Mouse (Mus musculus): ENCODE data around the gene Pafah1b2.

Pafah1b2 gene

DNA sequence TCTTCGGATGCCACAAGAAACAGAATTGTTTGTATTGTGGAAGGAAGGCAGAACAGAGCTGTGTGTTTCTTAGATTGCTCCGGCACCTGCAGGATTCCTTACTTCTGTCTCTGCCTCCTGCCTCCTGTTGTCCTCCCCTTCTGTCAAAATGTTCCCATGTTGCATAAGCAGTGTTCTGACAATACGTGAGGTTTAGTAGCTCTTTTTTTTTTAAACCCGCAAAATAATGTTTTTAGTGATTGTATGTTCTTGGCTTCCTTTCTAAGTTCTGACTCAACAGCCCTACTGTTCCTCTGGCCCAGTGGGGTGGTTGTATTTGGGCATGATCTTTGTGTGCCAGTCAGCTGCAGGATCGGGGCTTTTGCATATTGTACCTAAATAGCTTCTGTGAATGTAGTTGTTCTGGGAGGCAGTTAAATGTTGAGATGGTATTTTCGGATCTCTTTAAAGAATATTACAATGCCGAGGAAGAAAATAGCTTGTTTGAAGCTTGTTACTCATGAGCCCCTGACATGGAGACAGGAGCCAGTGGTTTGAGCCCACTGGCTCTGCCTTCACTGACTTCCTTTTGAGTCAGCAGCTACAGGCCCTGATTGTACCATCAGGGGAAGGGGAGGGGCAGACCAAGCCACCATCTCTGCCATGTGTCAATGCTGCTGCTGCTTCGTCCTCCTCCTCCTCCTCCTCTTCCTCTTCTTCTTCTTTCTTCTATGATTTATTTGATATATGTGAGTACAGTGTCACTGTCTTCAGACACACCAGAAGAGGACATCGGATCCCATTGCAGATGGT is 13.8 kb upstream of the Pafah1b2 start:
- 27% methylated on average over 9 of the region's 9 CpGs for WGBS

DNA sequence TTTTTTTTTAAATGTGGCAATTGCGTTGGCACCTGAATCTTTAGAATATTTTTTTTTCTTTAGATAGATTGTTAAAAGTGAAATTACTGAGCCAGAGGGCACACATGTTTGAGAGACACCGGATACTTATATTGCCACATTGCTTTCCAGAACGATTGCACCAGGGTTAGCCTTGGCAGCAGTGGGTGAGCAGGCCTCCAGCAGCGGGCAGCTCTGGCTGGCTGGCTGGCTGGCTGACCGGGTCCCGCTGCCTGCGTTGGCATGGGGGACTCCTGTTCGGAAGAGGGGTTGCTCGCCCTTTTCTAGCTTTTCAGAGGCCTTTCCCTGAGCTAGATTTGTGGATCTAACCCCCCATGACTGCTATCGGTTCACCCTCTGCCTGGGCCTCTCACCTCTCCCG is 11.1 kb upstream of the Pafah1b2 start:
- 74% methylated on average over 11 of the region's 11 CpGs for WGBS

DNA sequence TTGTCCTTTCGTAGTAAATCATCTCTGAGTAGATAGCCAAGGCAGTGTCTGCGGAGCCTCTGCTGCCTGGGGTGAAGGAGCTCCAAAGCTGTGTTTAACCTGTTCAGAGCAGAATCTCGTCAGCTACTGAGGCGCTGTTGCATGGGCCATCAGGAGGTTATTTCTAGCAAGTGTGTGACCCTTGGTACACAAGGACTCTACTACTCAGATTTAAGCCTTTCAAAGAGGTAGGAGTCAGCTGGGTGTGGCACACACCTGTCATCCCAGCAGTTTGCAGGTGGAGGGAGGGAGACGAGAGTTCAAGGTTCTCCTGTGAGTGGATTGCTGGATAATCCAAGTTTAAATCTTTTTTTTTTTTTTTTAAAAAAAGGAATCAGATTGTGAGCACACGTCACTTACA is 7.5 kb upstream of the Pafah1b2 start:
- WGBS, result 85% methylated on average over 6 of the region's 6 CpGs

DNA sequence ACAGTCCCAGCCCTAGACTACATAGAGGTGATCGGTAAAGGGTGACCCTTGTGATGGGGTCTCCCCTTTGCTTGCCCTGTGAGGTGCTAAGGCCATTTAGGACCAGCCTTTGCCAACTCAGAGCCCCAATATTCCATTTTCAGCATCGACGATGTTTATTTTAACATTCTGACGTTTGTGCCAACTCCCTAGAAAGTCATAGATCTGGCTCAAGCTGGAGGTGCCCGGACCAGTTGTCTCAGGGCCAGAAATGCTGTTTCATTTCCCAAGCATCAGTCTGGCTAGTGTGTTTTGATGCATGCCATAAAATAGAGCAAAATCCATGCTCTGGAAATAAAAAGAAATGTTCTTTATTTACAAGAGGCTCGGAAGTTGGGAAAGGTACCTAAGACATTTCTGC is 5.8 kb upstream of the Pafah1b2 start:
- 51% methylated on average over 6 of the region's 6 CpGs for WGBS

DNA sequence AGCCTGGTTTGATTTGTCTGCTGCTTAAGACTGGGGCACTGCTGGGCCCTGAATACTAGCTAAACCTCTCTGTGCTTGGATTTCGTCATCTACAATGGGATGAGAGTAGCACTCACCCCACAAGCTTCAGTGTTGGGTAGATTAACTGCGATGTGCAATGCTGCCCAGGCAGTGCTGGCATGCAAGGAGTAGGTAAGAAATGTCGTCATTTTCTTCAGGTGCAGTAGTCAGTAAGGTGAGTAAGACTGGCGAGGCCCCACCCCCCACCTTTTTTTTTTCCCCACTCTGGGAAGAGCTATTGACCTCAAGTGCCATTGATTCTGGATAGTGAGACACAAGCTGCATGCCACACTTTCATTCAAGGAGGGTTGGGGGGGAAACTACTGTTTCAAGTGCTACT is 3.9 kb upstream of the Pafah1b2 start:
- 69% methylated on average over 4 of the region's 4 CpGs for WGBS

DNA sequence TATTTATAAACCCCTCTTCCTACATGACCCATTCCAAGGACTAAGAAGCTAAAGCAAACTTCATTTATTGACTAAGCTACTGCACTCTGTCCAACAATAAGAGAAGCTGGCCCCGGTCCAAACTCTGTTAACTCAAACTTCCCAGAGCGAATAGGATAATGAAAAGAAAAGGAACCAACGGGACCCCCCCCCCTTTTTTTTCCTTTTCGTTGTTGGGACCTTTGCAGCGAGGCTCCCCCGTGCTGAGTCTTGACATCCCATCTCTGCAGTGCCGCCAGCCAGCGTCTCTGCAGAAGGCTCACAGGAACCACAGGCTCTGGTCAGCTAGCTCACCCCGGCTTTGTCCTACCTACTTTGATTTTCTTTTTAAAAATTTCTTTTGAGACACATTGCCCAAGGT is 3.3 kb upstream of the Pafah1b2 start:
- 25% methylated on average over 9 of the region's 9 CpGs for WGBS

DNA sequence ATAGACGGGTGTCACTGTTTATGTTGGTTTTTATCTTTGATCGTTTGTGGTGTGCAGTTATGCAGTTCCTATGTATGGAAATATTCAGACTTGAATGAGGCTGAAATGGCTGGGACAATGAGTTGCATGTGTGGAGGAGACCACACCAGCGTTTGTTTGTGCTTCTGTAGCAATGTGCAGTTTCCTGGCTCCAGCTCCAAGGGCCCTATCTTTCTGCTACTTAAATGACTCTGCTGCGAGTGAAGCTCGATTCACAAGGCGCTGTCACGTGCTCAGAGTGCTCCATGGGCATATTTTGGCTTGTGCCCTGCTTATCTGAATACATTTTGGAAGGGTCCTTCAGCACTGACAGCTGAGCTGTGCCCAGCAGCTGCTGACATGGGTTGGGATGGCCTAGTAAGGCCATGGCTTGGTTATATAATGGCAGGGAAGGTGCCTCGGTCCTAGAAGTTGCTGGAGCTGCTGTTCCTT is 2.6 kb upstream of the Pafah1b2 start:
- 7% methylated on average over 8 of the region's 8 CpGs for WGBS

DNA sequence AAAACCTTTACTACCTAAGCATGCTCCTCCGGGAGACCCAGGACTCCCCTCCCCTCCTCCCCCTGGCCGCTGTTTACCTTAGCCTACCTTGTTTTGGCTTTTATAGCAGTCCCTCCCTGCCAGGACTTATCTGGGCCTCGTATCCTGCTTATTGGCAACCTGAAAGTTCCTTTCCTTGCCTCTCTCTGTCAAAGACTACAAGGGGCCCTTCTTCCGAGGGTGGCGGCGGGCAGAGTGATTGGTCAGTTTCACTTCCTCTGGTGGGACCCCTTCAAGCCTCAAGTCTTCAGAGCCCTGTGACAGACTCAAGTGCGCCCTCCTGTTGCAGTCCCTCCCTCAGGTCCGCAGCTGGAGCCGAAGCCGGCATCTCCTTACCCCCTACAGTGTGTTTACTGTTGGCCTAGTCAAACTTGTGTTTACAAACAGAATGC is 1.8 kb upstream of the Pafah1b2 start:
- 4% methylated on average over 10 of the region's 10 CpGs for WGBS

DNA sequence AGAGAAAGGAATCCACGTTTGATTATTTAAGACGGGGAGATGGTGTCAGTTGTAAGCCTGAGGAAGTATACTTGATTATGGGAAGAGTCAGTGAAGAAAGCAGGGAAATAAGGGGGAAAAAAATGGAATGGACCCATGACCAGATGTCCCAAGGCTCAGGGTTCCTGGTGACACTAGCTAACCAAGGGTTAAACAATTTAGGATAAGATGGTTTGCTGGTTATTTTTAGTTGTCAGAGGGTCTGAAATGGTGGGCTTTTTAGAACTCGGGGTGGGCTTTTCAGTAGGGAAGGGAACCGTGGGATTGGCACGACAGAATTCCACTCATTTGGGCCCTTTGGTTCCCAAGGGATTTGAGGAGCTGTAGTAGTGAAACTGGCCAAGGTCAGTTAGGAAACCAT is 1.1 kb upstream of the Pafah1b2 start:
- 2% methylated on average over 5 of the region's 5 CpGs for WGBS

DNA sequence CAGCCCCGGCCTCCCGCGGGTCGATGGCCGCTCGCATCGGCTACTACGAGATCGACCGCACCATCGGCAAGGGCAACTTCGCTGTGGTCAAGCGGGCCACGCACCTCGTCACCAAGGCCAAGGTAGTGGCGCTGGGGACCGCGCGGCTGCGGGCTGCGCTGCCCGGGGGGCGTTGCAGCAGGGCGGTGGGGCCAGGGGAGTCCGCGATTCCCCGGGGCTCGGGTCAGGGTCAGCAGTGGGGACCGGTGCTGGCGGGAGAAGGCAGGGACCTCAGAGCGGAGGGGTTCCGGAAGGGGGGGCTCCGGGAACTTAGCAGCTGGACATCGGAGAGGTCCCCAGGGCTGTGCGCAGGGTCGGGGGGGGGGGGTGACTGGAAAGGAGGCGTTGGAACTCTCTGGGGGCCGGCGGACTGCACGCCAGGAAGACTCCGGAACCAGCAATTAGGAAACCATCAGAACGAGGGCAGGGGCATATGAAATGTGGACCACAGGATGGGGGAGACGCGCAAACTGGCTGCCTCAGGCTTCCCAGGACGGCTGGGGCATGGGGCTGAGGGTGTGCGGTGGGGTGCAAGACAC is 608 bp upstream of the Pafah1b2 start:
- WGBS, result under 1% methylated on average over 45 of the region's 46 CpGs

DNA sequence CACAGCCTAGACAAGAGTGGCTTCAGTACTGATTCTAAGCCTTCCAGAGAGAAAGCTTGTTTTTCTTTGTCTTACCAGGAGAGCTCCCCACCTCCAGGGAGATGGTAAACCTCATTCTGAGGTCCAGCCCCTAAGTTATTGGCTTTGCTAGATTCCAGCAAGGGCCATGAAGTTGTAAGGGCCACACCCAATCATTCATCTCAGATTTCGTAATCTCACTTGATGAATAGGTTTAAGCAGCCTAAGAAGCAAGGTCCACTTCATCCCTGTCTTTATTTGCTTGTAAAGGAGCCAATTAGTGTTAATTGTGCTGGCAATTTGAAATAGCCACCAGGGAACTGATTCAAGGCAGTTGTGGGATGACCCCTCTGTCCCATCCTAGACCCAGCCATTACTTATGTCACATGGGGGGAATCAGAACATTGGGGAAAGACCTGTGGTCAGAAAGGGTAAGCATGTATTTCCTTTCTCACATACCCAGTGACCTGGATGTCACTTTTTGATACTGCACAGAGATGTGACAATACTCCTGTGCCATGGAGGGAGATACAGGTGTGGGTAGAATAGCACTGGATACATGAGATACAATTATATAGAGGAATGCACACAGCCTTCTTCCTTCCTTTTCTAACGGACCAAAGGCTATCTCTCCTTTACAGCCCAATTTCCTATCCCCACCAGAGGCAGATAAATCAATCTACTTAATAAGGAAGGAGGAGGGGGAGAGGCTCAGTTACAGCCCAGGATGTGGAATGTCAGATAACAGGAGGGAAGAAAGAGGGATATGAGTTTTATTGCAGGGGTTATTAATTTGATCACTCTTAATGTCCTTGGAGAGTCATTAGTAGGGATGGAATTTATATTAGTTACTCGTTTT is 1.2 kb downstream of the Pafah1b2 start:
- 61% methylated on average over 3 of the region's 3 CpGs for WGBS

DNA sequence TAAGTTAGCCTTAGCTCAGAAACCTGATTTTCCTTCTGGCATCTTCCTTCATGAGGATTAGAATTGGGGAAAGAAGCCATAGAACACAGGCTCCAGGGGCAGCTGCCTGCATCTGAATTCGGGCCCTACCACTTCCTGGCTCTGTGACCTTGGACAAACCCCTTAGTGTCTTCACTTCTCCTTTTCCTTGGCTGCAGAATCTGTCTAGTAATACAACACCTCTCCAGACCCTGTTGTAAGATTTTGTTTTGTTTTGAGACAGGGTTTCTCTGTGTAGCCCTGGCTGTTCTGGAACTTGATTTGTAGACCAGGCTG is 2.9 kb downstream of the Pafah1b2 start:
- WGBS, result 61% methylated on average over 1 of the region's 1 CpGs

DNA sequence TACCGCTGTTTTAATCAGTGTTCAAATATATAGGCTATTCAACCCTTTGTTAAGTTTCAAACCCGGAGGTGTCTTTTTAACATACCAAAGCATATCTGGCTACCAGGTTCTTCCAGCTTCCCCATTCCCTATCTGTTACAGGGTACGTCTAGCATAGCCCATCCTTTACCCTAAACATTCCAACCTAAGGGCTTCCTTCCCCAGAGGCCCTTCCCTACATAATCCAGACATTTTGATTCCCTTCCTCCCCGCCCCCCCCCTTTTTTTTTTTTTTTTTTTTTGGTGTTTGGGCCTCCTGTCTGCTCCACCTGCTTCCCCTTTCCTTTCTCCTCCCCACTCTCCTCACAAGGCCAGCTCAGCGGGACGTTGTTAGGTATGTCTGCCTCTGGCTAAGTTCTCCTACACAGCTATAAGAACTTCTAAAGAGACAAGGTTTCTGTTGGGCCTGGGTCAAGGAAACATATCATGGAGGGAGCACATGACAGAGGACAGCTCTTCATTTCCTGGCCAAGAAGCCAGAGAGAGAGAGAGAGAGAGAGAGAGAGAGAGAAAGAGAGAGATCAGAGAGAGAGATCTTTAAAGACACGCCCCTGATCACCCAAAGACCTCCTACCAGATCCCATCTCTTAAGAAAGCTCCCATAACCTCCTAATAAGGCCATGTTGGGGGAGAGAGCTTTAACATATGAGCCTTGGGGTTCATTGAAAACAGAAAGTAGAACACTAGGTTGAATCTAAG is 3.4 kb downstream of the Pafah1b2 start:
- WGBS, result 83% methylated on average over 7 of the region's 7 CpGs

DNA sequence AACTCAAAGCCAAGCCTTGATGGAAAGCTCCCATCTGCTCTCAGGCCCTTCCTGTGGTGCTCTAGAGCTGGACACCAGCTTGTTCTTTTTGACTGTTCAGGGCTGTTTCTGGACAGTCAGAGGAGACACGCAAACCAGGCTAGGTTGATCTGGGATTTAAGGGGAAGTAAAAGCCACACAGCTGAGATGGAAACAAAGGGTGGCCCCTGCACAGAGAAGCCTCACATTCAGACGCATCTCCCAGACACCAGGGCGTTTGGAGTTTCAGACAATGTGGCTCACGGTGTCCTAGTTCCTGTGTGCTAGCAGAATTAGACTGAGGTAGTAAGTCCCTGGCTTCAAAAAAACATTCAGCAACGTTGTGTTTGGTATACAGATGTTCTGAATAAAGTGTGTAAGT is 6.3 kb downstream of the Pafah1b2 start:
- WGBS, result 62% methylated on average over 5 of the region's 5 CpGs

DNA sequence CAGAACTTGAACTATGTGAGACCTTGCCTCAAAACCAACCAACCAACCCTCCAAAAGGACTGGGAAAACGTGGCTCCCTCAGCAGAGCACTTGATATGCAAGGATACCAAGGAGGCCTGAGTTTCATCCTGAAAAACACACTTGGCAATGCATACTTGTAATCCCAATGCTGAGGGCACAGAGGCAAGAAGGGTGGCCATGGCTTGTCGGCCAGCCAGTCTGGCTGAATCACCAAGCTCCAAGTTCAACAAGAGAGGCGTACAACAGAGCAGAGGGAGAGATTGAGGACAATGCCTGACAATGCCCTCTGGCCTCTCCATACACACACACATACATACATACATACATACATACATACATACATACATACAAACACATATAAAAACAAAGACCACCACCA is 8.0 kb downstream of the Pafah1b2 start:
- WGBS, result 68% methylated on average over 3 of the region's 3 CpGs

DNA sequence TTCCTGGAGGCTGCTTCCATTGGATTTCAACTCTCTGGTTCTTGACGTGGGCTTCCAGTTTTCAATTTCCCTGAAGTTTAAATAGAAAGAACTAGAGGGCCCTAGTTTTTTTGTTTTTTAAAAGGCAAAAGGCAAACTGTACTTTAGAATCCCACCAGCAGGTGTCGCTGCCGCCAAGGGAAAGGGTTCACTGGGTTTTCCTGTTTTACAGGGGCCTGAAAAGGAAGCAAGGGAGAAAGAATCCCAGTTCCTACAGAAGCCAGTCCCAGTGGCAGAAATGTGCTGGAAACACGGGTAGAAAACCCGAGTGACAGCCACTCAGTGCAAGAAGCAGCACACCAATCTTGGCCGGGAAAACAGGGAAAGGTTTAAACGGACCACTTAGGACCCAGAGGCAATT is 8.8 kb downstream of the Pafah1b2 start:
- 6% methylated on average over 7 of the region's 7 CpGs for WGBS

DNA sequence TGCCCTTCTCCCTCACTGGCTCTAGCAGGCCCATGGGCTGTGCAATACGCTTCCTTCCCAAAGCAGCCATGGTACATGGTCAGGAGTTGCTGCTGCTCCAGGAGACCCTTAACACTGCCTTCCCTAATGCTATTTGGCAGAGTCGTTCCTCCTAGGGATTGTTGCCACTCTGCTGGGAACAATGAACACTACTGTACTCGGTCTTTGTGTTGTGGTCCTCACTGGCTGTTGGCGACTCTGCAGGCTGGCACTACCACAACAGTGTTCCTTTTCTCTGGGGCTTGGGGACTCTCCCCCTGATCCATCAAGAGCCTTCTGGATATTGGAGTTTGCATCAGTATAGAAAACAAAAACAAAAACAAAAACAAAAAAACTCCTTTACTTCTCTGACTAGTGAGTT is 13.5 kb downstream of the Pafah1b2 start:
- 60% methylated on average over 4 of the region's 4 CpGs for WGBS

DNA sequence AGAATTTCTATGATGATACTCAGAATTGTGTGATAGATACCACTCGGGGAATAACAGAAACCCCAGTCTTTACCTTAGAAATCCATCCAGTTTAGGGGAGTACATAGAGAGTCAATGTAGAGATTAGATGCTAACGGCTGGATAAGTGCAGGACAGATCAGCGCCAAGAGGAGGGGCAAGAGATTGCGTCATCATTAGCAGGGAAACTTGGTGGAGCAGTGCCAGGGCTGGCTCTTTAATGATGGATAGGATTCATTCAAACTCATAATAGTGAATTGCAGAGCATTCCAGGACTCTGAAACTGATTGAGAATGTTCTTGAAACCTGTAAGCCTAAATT is 27.3 kb downstream of the Pafah1b2 start:
- under 1% methylated on average over 4 of the region's 4 CpGs for WGBS

DNA sequence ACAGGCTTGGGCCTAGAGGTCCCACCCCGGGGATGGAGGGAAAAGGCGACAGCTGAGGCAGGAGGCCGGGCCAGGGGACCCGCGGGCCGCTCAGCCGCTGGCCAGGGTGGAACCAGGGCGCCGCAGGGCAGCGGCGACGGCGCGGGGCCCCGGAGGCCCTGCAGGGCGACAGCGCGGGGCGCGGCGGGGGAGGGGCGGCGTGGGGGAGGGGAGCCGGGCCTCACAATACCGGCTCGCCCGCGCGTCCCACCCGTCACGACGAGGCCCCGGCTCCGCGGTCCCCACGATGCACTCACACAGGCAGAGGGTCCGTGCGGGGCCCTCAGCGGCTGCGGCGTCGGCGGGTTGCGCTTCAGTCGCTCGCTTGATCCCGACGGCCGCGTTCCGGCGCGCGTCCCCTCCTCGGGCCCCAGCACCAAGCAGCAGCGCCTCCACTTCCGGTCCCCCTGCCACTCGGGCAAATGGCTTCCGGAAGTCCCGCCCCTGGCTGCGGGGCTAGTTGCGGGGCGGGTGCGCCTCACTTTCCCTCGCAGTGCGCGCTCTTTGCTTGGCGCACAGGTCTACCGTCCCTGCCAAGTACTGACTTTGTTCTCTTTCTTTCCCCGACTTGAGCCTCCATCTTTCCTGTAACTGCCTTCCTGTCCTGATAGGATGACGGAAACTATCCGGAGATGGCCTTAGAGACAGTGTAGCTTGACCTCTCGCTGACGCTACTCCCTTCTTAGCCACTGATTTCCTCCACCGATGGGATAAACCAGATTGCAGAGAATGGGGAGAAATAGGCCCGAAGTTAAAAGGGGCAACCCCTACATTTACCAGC is 27.9 kb downstream of the Pafah1b2 start:
- WGBS, result under 1% methylated on average over 57 of the region's 76 CpGs

DNA sequence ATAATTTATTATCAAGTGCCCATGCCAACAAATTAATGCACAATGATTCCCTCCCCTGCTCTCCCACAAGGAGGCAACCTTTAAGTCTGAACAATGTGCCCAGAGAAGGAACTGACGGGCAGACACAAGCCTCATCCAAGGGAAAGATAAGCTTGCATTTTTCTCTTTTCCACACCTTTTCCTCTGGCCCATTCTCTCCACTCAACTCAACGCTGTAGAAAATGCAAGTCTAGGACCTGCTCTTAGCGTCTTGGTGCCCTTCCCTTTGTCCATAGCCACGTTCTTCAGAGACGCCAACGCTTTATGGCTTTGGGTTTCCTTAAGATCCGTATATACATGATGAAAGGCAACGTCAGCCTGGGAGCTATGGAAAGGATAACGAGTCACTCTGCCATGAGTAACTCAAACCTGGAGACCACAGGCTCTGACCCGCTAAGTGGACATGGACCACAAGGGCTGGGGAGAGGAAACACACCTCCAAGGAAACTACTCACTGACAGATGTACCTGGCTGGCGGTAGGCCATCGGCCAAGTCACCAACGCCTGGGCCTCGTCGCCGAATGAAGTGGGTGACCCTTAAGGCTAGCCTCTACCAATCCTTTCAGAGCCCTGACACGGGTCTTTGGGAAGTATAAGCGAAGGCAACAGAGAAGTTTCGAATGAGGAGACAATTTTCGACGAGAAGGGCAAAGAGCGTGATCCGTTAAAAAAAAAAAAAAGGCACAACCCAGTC is 28.6 kb downstream of the Pafah1b2 start:
- under 1% methylated on average over 23 of the region's 23 CpGs for WGBS

DNA sequence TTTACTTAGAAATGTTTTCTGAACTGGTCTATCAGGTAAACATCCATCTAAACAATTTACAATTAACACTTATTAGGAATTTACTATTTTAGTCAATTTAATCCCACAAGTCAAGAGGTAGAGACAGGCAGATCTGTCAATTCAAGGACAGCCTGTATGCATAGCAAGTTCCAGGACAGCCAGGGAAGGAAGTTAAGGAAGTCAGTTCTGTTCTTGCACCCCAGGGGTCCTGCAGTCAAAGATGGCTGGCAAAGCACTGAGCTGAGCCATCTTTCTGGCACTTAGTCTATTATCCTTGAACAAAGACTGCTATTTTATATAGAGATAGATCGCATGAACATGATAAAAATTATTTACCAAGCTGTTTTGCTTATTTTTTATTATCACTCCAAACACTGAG is 31.9 kb downstream of the Pafah1b2 start:
- 69% methylated on average over 1 of the region's 1 CpGs for WGBS

Data from cerebral cortex, adult 2 months (tissue).